Mouse (Mus musculus): ENCODE measurements around the gene Dpy19l3. TPM values are rescaled to one million over a fixed set of nuclear protein-coding genes. Genes with fewer than 3 reads are reported as not detected.

Gene Dpy19l3
- polyA plus RNA-seq (2012; ENCODE audit: insufficient read depth, insufficient read length, low replicate concordance, missing spikeins): not detected in 2 replicates

DNA sequence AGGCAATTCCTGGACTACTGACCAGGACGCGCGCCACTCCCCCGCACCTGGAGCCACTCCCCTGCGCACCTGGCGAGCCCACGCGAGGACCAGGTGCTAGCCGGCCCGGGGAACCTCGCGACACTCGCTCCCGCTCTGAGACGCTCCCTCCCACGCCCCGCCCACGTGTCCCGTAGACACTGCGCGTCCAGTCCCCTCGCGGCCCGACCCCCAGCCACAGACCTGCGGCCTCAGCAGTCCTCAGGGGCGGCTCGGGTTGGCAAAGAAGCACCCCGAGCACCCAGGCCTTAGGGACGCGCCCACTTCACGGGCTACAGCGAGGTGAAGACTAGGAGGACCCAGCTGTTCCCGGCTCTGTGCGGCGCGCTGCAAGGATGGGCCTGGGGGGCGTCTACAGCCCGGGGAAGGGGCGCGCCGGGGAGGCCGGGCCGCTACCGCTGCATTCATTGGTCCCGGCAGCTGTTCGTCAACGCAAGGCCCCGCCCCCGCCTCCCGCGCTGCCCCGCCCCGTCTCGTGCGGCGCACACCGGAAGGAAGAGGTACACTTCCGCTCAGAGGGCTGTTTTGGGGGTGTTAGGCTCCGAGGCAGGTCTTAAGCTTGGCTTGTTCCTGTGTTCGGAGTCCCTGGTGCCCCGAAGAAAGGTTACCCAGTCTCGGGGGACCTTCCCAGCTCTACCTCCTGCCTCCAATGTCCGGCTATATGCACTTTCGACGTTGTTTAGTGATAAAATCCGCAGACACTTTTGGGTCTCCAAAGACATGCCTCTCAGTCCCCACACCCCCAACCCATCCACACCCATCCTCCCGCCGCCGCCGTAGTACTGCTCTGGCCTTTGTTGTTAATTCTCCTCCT, at the start of gene Dpy19l3:
Dpy19l3 (minus strand) TSS at position 422 of the 853 bp plus-strand sequence.
- Histone ChIP-seq H3K4me3 (ENCODE audit: insufficient read depth, low read depth, low read length) (peak within 1 kb of the TSS; percentile 97), H3K27ac (ENCODE audit: insufficient read depth, low read depth, low read length) (no peak within 1 kb of the TSS), H3K4me1 (ENCODE audit: control insufficient read depth, insufficient read depth, low read length) (peaks cover 15% of the 10 kb centered on the region)
- WGBS: under 1% methylated on average over 70 of the region's 70 CpGs
- TF ChIP-seq CTCF (IDR thresholded peaks at IDR 0.05; ENCODE audit: insufficient read depth, low read depth, low read length) (no peak), POLR2A (IDR thresholded peaks at IDR 0.05; ENCODE audit: insufficient read depth, low read depth, low read length) (no peak)

DNA sequence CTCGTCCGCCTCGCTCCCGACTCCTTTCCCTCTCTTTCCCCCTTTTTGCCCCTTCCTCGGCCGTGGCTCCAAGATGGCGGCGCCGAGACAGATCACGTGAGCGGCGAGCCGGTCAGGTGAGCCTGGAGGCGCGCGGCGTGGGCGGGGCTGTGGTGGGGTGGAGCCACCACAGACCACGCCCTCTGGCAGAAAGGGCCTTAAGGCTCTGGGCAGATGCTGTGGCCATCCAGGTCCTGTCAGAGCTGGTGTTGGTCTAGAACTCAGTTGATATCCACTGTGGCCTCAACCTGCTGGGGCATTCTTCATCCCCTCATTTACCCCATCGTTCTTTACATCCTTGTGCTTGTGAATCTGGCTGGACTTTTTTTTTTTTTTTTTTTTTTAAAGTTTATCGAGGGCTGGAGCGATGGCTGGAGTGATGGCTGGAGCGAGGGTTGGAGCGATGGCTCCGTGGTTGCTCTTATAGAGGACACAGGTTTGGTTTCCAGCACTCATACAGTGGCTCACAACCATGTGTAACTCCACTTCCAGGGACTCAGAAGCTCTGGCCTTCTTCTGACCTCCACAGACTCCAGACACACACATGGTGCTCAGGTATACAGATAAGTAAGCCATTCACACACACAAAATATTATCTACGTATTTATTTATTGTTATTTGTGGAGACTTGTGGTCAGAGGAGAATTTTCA, 48.8 kb upstream of the Dpy19l3 start, which contains the start of gene Zfp507:
Zfp507 (minus strand) TSS at position 98 of the 690 bp plus-strand sequence.
- H3K4me3 ChIP-seq (ENCODE audit: insufficient read depth, low read depth, low read length): peak within 1 kb of the TSS; percentile 88
- 20% methylated on average over 26 of the region's 26 CpGs for WGBS
- peak within 1 kb of the TSS; percentile 86 for H3K27ac ChIP-seq (ENCODE audit: insufficient read depth, low read depth, low read length)
- peaks cover 8% of the 10 kb centered on the region for H3K4me1 ChIP-seq (ENCODE audit: control insufficient read depth, insufficient read depth, low read length)
- TF ChIP-seq CTCF (IDR thresholded peaks at IDR 0.05; ENCODE audit: insufficient read depth, low read depth, low read length): no peak
- TF ChIP-seq POLR2A (IDR thresholded peaks at IDR 0.05; ENCODE audit: insufficient read depth, low read depth, low read length): peak; percentile 76

DNA sequence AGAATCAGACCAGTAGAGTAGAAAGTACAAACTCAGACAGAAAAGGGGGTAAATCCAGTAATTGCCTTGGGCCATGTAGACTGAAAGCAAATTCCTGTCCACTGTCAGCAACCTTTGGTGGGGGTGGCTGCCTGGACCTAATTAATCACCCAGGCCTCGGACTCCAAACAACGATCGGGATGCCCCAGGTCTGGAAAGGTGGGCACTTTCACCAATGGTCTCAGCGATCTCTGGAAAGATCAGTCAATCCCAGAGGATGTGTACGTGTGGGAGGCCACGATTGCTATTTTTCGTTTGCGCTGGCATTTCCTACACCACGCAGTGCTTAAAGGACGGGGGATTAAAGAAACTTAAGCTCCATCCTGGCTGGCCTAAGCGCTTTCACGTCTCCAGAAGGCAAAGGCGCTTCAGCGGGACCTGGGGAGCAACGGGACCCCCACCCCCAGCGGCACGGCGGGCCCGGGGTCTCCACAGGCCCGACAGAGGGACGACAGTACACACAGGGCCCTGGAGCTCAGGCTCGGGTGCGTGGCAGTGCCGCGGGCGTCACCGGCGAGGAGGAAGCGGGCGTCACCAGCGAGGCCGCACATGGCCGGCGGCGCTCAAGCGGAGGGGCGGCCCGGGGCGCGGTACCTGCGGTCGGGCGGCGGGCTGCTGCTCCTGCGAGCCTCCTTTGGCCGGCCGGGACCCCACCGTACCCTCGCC, 48.1 kb upstream of the Dpy19l3 start:
- peaks cover 8% of the 10 kb centered on the region for H3K4me1 ChIP-seq (ENCODE audit: control insufficient read depth, insufficient read depth, low read length)
- peak overlapping the region; percentile 88 for H3K4me3 ChIP-seq (ENCODE audit: insufficient read depth, low read depth, low read length)
- WGBS: under 1% methylated on average over 49 of the region's 49 CpGs
- TF ChIP-seq CTCF (IDR thresholded peaks at IDR 0.05; ENCODE audit: insufficient read depth, low read depth, low read length) (no peak), POLR2A (IDR thresholded peaks at IDR 0.05; ENCODE audit: insufficient read depth, low read depth, low read length) (no peak)
- H3K27ac ChIP-seq (ENCODE audit: insufficient read depth, low read depth, low read length): peak overlapping the region; percentile 86

DNA sequence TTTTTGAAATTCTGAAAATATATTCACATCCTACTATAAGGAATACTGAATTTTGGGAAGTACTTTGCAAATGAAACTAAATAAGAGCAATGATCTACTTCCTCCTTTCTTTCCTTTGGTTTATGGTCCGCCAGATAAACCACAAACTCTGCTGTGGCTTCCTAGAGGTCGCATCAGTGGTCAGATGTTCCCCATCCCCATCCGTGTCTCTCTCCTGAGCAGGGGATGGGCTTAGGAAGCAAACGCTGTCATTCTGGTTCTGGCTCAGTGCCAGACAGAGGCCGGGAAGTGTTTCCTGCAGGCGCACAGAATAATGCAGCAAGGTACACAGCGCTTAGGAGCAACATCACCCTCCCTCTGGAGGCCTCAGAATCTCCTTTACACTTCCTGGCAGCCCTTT, 41.9 kb upstream of the Dpy19l3 start:
- Histone ChIP-seq H3K27ac (ENCODE audit: insufficient read depth, low read depth, low read length) (no peak overlapping the region), H3K4me3 (ENCODE audit: insufficient read depth, low read depth, low read length) (no peak overlapping the region), H3K4me1 (ENCODE audit: control insufficient read depth, insufficient read depth, low read length) (peaks cover 18% of the 10 kb centered on the region)
- TF ChIP-seq POLR2A (IDR thresholded peaks at IDR 0.05; ENCODE audit: insufficient read depth, low read depth, low read length): no peak
- WGBS: 67% methylated on average over 7 of the region's 7 CpGs

DNA sequence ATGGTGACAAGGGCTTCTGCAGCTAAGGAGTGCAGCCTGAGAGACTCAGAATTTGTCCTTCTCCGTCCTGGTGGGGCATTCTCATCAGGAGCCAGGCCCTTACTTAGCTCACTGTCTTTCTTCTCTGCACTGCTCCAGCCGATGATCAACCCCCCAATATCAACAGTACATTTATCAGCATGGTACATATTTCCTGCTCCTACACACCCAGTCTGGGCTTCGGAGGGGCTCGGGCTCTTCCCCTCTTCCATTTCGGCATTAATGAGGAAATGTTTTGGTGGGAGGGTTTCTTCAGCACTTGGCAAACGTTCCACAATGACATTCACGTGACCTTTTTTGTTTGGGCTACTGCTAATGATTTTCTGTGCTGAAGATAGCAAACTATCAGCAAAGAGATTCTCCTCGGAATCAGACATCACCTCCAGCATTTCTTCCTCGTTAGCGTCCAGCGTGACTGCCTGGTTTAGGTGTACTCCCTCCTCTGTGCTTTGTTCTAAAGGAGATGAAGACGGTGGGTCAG, 40.0 kb upstream of the Dpy19l3 start:
- Histone ChIP-seq H3K27ac (ENCODE audit: insufficient read depth, low read depth, low read length) (no peak overlapping the region), H3K4me1 (ENCODE audit: control insufficient read depth, insufficient read depth, low read length) (peaks cover 17% of the 10 kb centered on the region), H3K4me3 (ENCODE audit: insufficient read depth, low read depth, low read length) (no peak overlapping the region)
- 76% methylated on average over 12 of the region's 12 CpGs for WGBS
- TF ChIP-seq POLR2A (IDR thresholded peaks at IDR 0.05; ENCODE audit: insufficient read depth, low read depth, low read length) (no peak), CTCF (IDR thresholded peaks at IDR 0.05; ENCODE audit: insufficient read depth, low read depth, low read length) (no peak)

DNA sequence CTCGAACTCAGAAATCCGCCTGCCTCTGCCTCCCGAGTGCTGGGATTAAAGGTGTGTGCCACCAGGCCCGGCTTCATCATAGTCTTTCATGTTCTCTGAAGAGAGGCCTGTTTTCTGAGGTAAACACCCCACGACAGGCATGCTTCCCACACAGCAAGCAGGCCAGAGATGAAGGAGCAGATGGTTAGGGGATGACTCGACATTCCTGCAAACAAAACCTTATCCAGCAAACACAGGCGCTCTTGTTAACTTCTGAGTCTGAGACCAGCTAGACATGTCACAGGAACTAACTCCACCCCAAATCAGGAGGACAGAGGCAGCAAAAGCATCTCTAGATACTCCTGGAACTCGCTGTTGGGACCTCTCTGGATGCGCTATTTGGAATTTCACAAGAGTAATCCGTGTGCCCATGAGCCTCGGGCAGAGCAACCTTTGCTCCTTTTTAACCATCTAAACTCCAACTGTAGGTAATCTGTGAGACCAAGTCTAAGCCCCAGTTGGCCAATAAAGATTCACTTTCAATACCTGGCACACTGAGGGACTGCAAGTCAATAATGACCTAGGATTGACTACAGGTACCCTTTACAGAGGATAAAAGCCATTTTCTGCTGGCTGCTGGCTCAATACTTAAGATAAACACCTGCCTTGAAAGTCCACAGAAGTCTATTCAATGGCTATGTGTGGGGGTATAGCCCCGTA, 38.0 kb upstream of the Dpy19l3 start:
- Histone ChIP-seq H3K27ac (ENCODE audit: insufficient read depth, low read depth, low read length) (no peak overlapping the region), H3K4me3 (ENCODE audit: insufficient read depth, low read depth, low read length) (no peak overlapping the region), H3K4me1 (ENCODE audit: control insufficient read depth, insufficient read depth, low read length) (peaks cover 19% of the 10 kb centered on the region)
- 75% methylated on average over 12 of the region's 12 CpGs for WGBS
- TF ChIP-seq CTCF (IDR thresholded peaks at IDR 0.05; ENCODE audit: insufficient read depth, low read depth, low read length): no peak
- TF ChIP-seq POLR2A (IDR thresholded peaks at IDR 0.05; ENCODE audit: insufficient read depth, low read depth, low read length): no peak

DNA sequence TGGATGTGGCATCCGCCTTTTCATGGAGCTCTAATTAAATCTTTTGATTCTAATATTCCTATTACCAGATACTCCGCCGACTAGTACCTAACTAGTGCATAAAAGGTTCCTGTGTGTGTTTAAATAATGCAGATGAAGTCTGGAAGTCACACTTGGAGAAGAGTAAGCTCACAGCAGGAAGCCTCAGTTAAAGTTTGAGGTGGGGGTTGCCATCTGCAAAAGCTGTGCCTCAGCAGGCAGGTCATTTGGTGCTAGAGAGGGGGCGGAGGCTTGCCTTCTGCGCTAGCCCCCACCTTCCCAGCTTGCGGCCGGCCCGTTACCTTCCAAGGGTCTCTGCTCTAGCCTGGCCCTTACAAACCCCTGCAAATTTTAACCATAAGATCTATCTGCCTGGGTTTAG, 36.7 kb upstream of the Dpy19l3 start:
- WGBS: 69% methylated on average over 8 of the region's 8 CpGs
- no peak for TF ChIP-seq CTCF (IDR thresholded peaks at IDR 0.05; ENCODE audit: insufficient read depth, low read depth, low read length)
- no peak for TF ChIP-seq POLR2A (IDR thresholded peaks at IDR 0.05; ENCODE audit: insufficient read depth, low read depth, low read length)
- Histone ChIP-seq H3K4me1 (ENCODE audit: control insufficient read depth, insufficient read depth, low read length) (peaks cover 14% of the 10 kb centered on the region), H3K4me3 (ENCODE audit: insufficient read depth, low read depth, low read length) (no peak overlapping the region), H3K27ac (ENCODE audit: insufficient read depth, low read depth, low read length) (no peak overlapping the region)

DNA sequence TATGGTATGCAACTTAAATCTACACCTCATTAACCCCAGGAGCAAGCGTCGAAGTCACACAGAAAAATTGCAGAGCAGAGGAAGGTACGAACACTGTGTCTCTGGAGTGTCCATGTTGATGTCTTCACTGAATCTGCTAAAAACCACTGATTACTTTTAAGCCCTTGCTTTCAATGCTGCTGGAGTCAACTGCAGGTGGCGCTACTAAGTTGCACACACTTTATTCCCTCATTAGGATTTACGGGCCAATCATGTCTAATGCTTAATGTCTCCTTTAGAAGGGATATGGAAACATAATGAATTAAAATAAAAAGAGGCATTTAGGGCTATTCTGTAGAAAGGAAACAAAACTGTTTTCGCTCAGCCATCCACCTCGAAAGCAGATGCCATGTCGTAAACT, 35.9 kb upstream of the Dpy19l3 start:
- Histone ChIP-seq H3K27ac (ENCODE audit: insufficient read depth, low read depth, low read length) (no peak overlapping the region), H3K4me1 (ENCODE audit: control insufficient read depth, insufficient read depth, low read length) (peaks cover 14% of the 10 kb centered on the region), H3K4me3 (ENCODE audit: insufficient read depth, low read depth, low read length) (no peak overlapping the region)
- no peak for TF ChIP-seq POLR2A (IDR thresholded peaks at IDR 0.05; ENCODE audit: insufficient read depth, low read depth, low read length)
- no peak for TF ChIP-seq CTCF (IDR thresholded peaks at IDR 0.05; ENCODE audit: insufficient read depth, low read depth, low read length)
- WGBS: 81% methylated on average over 8 of the region's 8 CpGs

Data from olfactory bulb, adult 2 months (tissue).